Mouse (Mus musculus) frontal cortex, postnatal 10 days (tissue): ENCODE results near the gene Nudt4.

Experiments used
- DNase-seq, 2 experiments: peaks; one replicate each; pipeline ENCODE4 v3.0.0; 2022; ENCODE audit warnings: low spot score in 2 of 2, mixed read lengths in 1 of 2

Nudt4 gene

DNA sequence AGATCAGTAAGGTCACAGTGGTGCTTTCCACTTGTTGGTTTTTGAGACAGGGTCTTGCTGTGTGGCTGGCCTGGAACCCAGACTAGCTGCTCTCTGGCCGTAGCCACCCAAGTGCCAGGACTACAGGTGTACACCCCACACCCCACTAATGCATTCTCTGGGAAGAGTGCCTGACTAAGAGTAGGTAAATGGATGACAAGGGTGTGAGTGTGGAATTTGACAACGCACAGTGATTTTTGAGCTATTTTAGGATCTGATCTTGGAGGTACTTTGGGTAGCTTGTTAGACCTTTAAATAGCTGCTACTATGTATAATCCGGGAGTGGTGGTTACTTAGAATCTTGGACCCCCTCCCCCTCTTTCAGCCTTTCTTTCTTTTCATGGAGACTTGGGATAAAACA is 24.7 kb downstream of the Nudt4 start:
- DNase-seq: no peak

GRCm38 (mm10) chr10:95536222-95536541 is 27.8 kb downstream of the Nudt4 start:
- DNase-seq: no peak

- DNase-seq: no peak
These were observed 28.3 kb downstream of the Nudt4 start for GRCm38 (mm10) chr10:95535399-95536221.

- DNase-seq: no peak
These were observed 30.6 kb downstream of the Nudt4 start for GRCm38 (mm10) chr10:95533382-95533781.

DNA sequence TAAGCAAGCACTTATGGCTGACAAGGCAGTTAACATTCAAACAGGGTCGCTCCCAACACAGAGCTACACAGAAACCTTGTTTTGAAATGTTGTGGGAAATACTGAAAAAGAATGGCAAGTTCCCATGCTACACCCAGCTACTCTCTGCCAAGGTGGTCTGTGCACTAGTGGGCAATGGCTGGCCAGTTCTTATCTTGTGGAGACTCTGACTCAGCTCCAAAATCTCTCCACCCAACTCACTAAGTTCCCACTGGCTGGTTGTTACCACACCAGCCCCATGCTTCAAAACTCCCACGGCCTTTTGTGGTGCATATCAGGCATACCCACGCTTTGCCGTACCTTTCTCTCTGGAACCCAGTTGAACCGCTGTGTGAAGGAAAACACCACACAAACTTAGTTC is 31.0 kb downstream of the Nudt4 start:
- no peak for DNase-seq

DNA sequence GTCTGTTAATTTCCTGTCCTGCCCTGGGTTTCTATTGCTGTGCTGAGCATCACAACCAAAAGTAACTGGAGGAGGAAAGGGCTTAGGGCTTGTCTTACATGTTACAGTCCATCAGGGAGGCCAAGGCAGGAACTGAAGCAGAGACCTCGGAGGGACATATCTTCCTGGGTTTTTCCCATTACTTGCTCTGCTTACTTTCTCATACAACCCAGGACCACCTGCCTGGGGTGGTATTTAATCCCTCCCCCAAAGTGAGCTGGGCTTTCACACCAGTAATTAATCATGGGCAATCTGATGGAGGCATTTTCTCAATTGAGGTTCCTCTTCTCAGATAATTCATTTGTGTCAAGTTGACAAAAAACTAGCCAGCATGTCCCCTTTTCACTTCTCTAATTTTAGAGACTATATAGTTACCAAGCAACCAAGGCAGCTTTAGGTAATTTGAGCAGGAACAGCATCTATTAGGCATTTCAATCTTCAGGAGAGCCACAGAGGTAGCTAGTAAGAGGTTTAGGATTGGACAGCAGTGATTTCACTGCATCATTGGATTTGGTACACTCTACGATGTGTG is 33.3 kb downstream of the Nudt4 start:
- no peak for DNase-seq

DNA sequence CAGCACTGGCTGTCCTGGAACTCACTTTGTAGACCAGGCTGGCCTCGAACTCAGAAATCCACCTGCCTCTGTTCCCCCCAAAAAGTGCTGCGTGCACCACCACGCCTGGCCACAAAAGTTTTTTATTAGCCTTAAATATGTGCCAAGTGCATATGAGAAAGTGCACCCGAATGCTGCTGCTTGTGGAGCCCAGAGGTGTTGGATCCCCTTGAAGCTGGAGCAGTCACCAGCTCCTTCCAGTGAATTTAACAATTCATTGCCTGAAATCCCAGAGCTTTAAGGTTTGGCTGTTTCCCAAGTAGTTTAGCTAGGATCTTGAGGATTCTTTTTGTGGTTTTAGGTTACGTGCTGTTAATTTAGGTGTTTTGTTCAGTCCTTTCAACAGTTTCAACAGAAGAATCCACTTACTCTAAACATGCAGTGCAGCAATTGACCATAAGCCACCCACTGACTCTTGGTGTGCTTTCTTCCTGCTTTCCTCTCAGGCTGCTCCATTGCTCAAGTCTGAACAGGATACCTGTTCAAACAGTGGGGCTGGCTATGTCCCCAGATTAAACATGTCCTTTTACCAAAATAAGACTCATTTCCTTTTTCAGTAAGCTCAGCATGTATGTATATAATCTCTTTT is 37.3 kb downstream of the Nudt4 start:
- no peak for DNase-seq

- DNase-seq: no peak
These were observed 38.1 kb downstream of the Nudt4 start for GRCm38 (mm10) chr10:95525871-95526270.

DNA sequence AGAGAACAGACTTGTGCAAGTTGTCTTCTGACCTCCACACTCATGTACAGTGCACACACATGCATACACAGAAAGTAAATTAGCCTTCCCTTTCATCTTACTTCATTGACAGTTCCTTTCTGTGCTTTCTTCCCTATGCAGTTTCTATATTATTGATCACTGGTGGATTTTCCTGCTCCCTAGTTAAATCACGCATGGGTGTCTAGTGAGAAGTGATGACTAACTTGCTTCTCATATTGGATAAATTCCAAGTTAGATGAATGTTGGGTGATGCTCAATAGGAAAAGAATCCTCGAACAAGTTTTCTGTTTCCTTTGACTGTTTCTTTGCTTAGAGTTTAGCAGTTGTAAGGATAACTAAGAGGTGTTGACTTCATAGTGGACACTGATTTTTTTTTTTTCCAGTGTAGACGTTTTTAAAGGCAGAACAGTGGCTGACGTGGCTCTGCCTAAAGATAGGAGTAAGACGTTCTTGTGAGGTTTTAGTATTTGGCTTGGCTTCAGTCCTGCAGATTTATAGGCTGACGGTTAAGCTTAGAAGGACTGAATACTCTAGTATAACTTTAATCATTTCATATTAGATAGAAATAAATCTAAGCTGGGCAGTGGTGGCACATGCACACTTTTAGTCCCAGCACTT is 38.8 kb downstream of the Nudt4 start:
- no peak for DNase-seq

- DNase-seq: no peak
These were observed 46.3 kb downstream of the Nudt4 start for GRCm38 (mm10) chr10:95517656-95518055.

DNA sequence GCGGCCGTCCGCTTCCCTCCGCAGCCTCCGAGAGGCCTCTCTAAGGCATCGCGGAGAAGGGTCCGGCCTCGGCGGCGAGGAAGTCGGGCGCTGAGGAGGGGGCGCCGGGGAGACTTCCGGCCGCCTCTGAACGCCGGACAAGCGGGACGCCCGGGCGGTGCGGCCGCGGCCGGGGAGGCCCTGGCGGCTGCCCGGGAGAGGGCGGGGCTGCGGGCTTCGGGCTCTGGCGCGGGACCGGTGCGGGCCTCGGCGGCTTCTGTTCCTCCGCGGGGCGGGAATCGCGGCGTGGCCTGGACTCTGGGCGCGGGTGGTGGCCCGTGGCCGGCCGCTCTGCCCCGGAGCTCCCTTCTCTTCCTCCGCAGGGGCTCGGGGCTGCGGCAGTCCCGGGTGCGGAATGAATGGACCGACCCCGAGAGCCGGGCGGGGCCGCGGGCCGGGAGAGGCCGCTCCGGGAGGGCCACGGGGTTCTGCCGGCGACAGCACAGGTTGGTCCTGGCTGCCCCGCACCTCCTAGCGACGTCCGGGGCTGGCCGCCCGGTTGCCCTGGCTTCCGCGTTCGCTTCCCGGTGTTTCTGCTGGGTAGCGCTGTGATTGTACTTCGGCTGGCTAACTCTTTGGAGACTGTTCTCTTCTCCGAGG is 48.5 kb downstream of the Nudt4 start:
- peak; percentile 28 to 55 for DNase-seq

DNA sequence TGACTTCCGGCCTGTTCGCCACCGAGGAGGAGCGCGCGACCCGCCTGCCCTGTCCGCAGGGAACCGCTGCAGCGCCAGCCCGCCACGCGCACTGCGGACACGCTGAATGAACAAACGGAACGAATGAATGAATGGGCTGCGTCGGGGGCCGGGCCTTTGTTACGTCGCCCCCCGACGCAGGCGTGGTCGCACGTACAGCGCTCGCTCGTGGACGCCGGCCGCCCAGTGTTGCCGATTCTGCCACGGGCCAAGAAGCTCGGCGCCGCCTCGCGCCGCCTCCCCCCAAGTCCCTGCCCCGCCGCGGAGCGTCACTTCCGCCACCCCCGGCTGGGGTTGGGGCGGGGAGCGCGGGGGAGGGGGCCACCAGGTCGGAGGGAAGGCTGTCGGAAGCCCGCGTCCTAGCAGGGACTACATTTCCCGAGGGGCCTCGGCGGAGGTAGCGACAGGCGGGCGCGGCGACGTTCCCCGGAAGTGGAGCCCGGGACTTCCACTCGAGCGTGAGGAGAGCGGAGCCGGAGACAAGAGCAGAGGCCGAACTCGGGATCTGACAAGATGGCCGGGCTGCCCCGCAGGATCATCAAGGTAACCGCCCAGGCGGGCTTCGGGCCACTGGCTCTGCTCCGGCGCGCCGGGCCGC is 49.2 kb downstream of the Nudt4 start, which contains the start of gene Ube2n:
Gene Ube2n (plus strand): TSS at position 490 of the 637 bp plus-strand sequence.
- peak; percentile 98 for DNase-seq

GRCm38 (mm10) chr10:95513768-95514556 is 50.0 kb downstream of the Nudt4 start:
- DNase-seq: no peak

- DNase-seq: no peak
These were observed 51.3 kb downstream of the Nudt4 start for GRCm38 (mm10) chr10:95512635-95513034.

GRCm38 (mm10) chr10:95509263-95509662 is 54.7 kb downstream of the Nudt4 start:
- DNase-seq: no peak

GRCm38 (mm10) chr10:95508793-95509192 is 55.2 kb downstream of the Nudt4 start:
- DNase-seq: no peak

GRCm38 (mm10) chr10:95508126-95508525 is 55.8 kb downstream of the Nudt4 start:
- no peak for DNase-seq

- no peak for DNase-seq
These were observed 59.6 kb downstream of the Nudt4 start for GRCm38 (mm10) chr10:95504341-95504740.

- no peak for DNase-seq
These were observed 60.3 kb downstream of the Nudt4 start for GRCm38 (mm10) chr10:95503443-95504235.
